Mouse (Mus musculus) CH12.LX (cell line): ENCODE data around the gene Stambpl1. TPM values are rescaled to one million over a fixed set of nuclear protein-coding genes. Genes with fewer than 3 reads are reported as not detected.

ENCODE experiments used
- DNase-seq: peaks from one replicate; pipeline ENCODE4 v3.0.0-alpha.2; 2013; ENCODE audit errors: extremely low read depth
- H3K27ac ChIP-seq: 2 replicates; pipeline ENCODE4 v1.5.1; 2012; ENCODE audit warnings: low read depth, mild to moderate bottlenecking, control low read depth, moderate library complexity; ENCODE audit not compliant: insufficient read depth
- H3K27me3 ChIP-seq: replicated peaks from 2 replicates; pipeline ENCODE3; 2012; ENCODE audit warnings: inconsistent platforms
- H3K36me3 ChIP-seq, 2 experiments: replicated peaks in 1 of 2; 2 replicates each; pipeline versions ENCODE3 to v1.6.1; 2012; ENCODE audit warnings: inconsistent platforms in 1 of 2, low read length in 1 of 2, mild to moderate bottlenecking in 1 of 2, mixed read lengths in 1 of 2, moderate library complexity in 1 of 2; ENCODE audit not compliant: control insufficient read depth in 1 of 2, insufficient read depth in 1 of 2
- H3K4me1 ChIP-seq, 2 experiments: 2 replicates each; pipeline ENCODE4 v1.6.1; 2012; ENCODE audit warnings: inconsistent platforms in 1 of 2, moderate library complexity in 1 of 2; ENCODE audit not compliant: insufficient read depth in 2 of 2, control insufficient read depth in 1 of 2
- H3K4me2 ChIP-seq: 2 replicates; pipeline ENCODE4 v1.6.1; 2012; ENCODE audit warnings: low read depth, mild to moderate bottlenecking, control low read depth; ENCODE audit not compliant: poor library complexity, insufficient read depth, severe bottlenecking
- H3K4me3 ChIP-seq, 3 experiments: fragments of 150-350 bp in 1 of 3; sonication (generic) in 1 of 3; replicated peaks in 1 of 3; 2 replicates each; pipeline versions ENCODE3 to v1.5.1; 2011 to 2012; ENCODE audit warnings: low read depth in 2 of 3, low read length in 2 of 3, mild to moderate bottlenecking in 2 of 3, moderate library complexity in 2 of 3, control low read depth in 1 of 3, improper control_type of control experiment in 1 of 3, inconsistent platforms in 1 of 3, mixed read lengths in 1 of 3; ENCODE audit not compliant: poor library complexity in 1 of 3
- H3K79me2 ChIP-seq: replicated peaks from 2 replicates; pipeline ENCODE4 v1.6.1; 2012; ENCODE audit warnings: mild to moderate bottlenecking, moderate library complexity; ENCODE audit not compliant: control insufficient read depth, poor library complexity, insufficient read depth, severe bottlenecking; ENCODE audit errors: extremely low read depth
- H3K9ac ChIP-seq: 2 replicates; pipeline ENCODE4 v1.6.1; 2012; ENCODE audit warnings: low read depth, mild to moderate bottlenecking, control low read depth, moderate library complexity; ENCODE audit not compliant: insufficient read depth
- H3K9me3 ChIP-seq: replicated peaks from 2 replicates; pipeline ENCODE3; 2012; ENCODE audit warnings: low read length, inconsistent platforms, mixed read lengths
- CHD2 ChIP-seq: IDR thresholded peaks from 2 replicates; pipeline ENCODE4 v1.6.1; 2011; ENCODE audit warnings: low read length, improper control_type of control experiment
- E2F4 ChIP-seq: IDR thresholded peaks from 2 replicates; pipeline ENCODE4 v1.6.1; 2011; ENCODE audit warnings: low read depth, low read length, improper control_type of control experiment; ENCODE audit not compliant: insufficient replicate concordance
- EP300 ChIP-seq: IDR thresholded peaks from 2 replicates; pipeline ENCODE4 v1.6.1; 2011; ENCODE audit warnings: low read length, improper control_type of control experiment
- HCFC1 ChIP-seq: IDR thresholded peaks from 2 replicates; pipeline ENCODE4 v1.6.1; 2012; ENCODE audit warnings: low read depth, mild to moderate bottlenecking, inconsistent platforms, low read length, improper control_type of control experiment
- IRF4 ChIP-seq: IDR thresholded peaks from 2 replicates; pipeline ENCODE4 v1.6.1; 2014; ENCODE audit warnings: low read depth, mild to moderate bottlenecking, inconsistent platforms, low read length, improper control_type of control experiment
- JUN ChIP-seq: IDR thresholded peaks from 2 replicates; pipeline ENCODE4 v1.6.1; 2011; ENCODE audit warnings: low read depth, mild to moderate bottlenecking, low read length, improper control_type of control experiment, moderate library complexity; ENCODE audit not compliant: insufficient read depth
- JUND ChIP-seq: conservative IDR thresholded peaks from 2 replicates; pipeline ENCODE4 v1.6.1; 2011; ENCODE audit warnings: low read depth, low read length, improper control_type of control experiment
- KAT2A ChIP-seq: IDR thresholded peaks from 2 replicates; pipeline ENCODE4 v1.6.1; 2012; ENCODE audit warnings: low read length, improper control_type of control experiment, inconsistent platforms; ENCODE audit not compliant: insufficient replicate concordance
- MAFK ChIP-seq: IDR thresholded peaks from 2 replicates; pipeline ENCODE4 v1.6.1; 2011; ENCODE audit warnings: low read length, improper control_type of control experiment; ENCODE audit not compliant: insufficient replicate concordance
- MAX ChIP-seq: IDR thresholded peaks from 2 replicates; pipeline ENCODE4 v1.6.1; 2011; ENCODE audit warnings: low read length, improper control_type of control experiment
- MAZ ChIP-seq: IDR thresholded peaks from 2 replicates; pipeline ENCODE4 v1.6.1; 2012; ENCODE audit warnings: low read depth, mild to moderate bottlenecking, inconsistent platforms, low read length, improper control_type of control experiment, moderate library complexity
- MXI1 ChIP-seq: IDR thresholded peaks from 2 replicates; pipeline ENCODE4 v1.6.1; 2011; ENCODE audit warnings: mild to moderate bottlenecking, low read depth, low read length, improper control_type of control experiment
- MYC ChIP-seq: IDR thresholded peaks from 2 replicates; pipeline ENCODE4 v1.6.1; 2011; ENCODE audit warnings: low read depth, mild to moderate bottlenecking, improper control_type of control experiment, low read length
- NELFE ChIP-seq: IDR thresholded peaks from 2 replicates; pipeline ENCODE4 v1.6.1; 2011; ENCODE audit warnings: low read depth, low read length, improper control_type of control experiment
- PAX5 ChIP-seq: IDR thresholded peaks from 2 replicates; pipeline ENCODE4 v1.6.1; 2012; ENCODE audit warnings: low read length, inconsistent platforms, mixed read lengths
- POLR2AphosphoS2 ChIP-seq: IDR thresholded peaks from 2 replicates; pipeline ENCODE4 v1.6.1; 2011; ENCODE audit warnings: low read depth, low read length, improper control_type of control experiment
- RAD21 ChIP-seq: IDR thresholded peaks from 2 replicates; pipeline ENCODE4 v1.6.1; 2011; ENCODE audit warnings: low read depth, mild to moderate bottlenecking, low read length, improper control_type of control experiment, moderate library complexity
- RCOR1 ChIP-seq: conservative IDR thresholded peaks from 2 replicates; pipeline ENCODE4 v1.6.1; 2012; ENCODE audit warnings: low read depth, mild to moderate bottlenecking, inconsistent platforms, low read length, improper control_type of control experiment
- TBP ChIP-seq: conservative IDR thresholded peaks from 2 replicates; pipeline ENCODE4 v1.6.1; 2011; ENCODE audit warnings: low read depth, low read length, improper control_type of control experiment
- UBTF ChIP-seq: IDR thresholded peaks from 2 replicates; pipeline ENCODE4 v1.6.1; 2012; ENCODE audit warnings: low read depth, mild to moderate bottlenecking, inconsistent platforms, low read length, improper control_type of control experiment, moderate library complexity
- USF1 ChIP-seq: IDR thresholded peaks from 2 replicates; pipeline ENCODE4 v1.6.1; 2014; ENCODE audit warnings: low read depth, mild to moderate bottlenecking, inconsistent platforms, low read length, improper control_type of control experiment
- USF2 ChIP-seq: conservative IDR thresholded peaks from 2 replicates; pipeline ENCODE4 v1.6.1; 2011; ENCODE audit warnings: low read depth, low read length, improper control_type of control experiment
- ZKSCAN1 ChIP-seq: IDR thresholded peaks from 2 replicates; pipeline ENCODE4 v1.6.1; 2012; ENCODE audit warnings: low read depth, inconsistent platforms, low read length, improper control_type of control experiment, borderline replicate concordance
- dilution Hi-C: fragments of 300-500 bp; cut with MboI; formaldehyde crosslinking; loops from 2 replicates; pipeline ENCODE4 v1.14.3; 2020; ENCODE audit warnings: low sequenced_read_pairs; ENCODE audit not compliant: extremely low pct_unique_long_range_greater_than_20kb, extremely low pct_ligation_motif_present
- in situ Hi-C: fragments of 300-500 bp; cut with MboI; formaldehyde crosslinking; loops from 3 replicates; pipeline ENCODE4 v1.14.3; 2019; ENCODE audit warnings: low sequenced_read_pairs, low pct_ligation_motif_present, low pct_unique_long_range_greater_than_20kb, mixed read lengths
- polyA plus RNA-seq: library from polyadenylated mRNA; unstranded; fragments of >175 nt; gene quantifications from 2 replicates; pipeline ENCODE4 v1.2.1, GENCODE M21; 2012; ENCODE audit warnings: low read depth; ENCODE audit not compliant: insufficient read length
- total RNA-seq, 2 experiments: library from RNA; depleted of rRNA; stranded (reverse); fragments of 300-350 nt in 1 of 2; fragments of >200 nt in 1 of 2; gene quantifications; 2 replicates each; pipeline ENCODE4 v1.2.3; 2012 to 2014

Gene Stambpl1
- total and polyA plus RNA-seq, 3 experiments = 29.7 to 48.2 (median 40.6) TPM

- Histone ChIP-seq H3K4me3 (no peak overlapping the region), H3K27me3 (no peaks in the 10 kb centered on the region), H3K9me3 (no peaks in the 10 kb centered on the region), H3K4me2 (no peak overlapping the region), H3K9ac (no peak overlapping the region), H3K4me1 (no peaks in the 10 kb centered on the region), H3K36me3 (no peaks in the 10 kb centered on the region), H3K27ac (no peak overlapping the region), H3K79me2 (no peaks in the 10 kb centered on the region)
- in situ Hi-C loops (no loop called here), dilution Hi-C loops (no loop called here)
- DNase-seq = no peak
- TF ChIP-seq MYC (no peak), E2F4 (no peak), CHD2 (no peak), ZKSCAN1 (no peak), KAT2A (no peak), MAFK (no peak), MXI1 (no peak), USF2 (no peak), RAD21 (no peak), IRF4 (no peak), HCFC1 (no peak), TBP (no peak), PAX5 (no peak), JUN (no peak), USF1 (no peak), NELFE (no peak), RCOR1 (no peak)
These were observed 9.5 kb upstream of the Stambpl1 start for GRCm38 (mm10) chr19:34182490-34182889.

- H3K9me3 ChIP-seq = no peaks in the 10 kb centered on the region
- no peaks in the 10 kb centered on the region for H3K36me3 ChIP-seq
- no peak overlapping the region for H3K9ac ChIP-seq
- H3K4me1 ChIP-seq = peaks cover 0 to 12% of the 10 kb centered on the region in 2 experiments; a peak in 2 of 4 replicates
- in situ Hi-C loops = no loop called here
- H3K4me3 ChIP-seq = no peak overlapping the region
- H3K79me2 ChIP-seq = no peaks in the 10 kb centered on the region
- no peaks in the 10 kb centered on the region for H3K27me3 ChIP-seq
- DNase-seq = no peak
- H3K27ac ChIP-seq = no peak overlapping the region
- dilution Hi-C loops = no loop called here
- TF ChIP-seq USF2 (no peak), UBTF (no peak), EP300 (no peak), JUND (no peak), MXI1 (no peak), E2F4 (no peak), MAX (no peak), POLR2AphosphoS2 (no peak), MAFK (no peak), MAZ (no peak), ZKSCAN1 (no peak)
- H3K4me2 ChIP-seq = no peak overlapping the region
These were observed 5.2 kb upstream of the Stambpl1 start for GRCm38 (mm10) chr19:34186845-34187244.
